Mouse (Mus musculus): ENCODE results near the gene Bbs5.
"Not testable (repeated sequence)": the region's sequence is repeated elsewhere in the genome, so short reads cannot be mapped to it uniquely, and the experiment has no call there.

The Bbs5 gene

GRCm38 (mm10) chr2:69646726-69647490 lies at the start of gene Bbs5:
TSS of gene Bbs5 (plus strand) at chr2:69647171.
- DNase-seq (ENCODE audit: low spot score in 2 of 2) = peak; percentile 95

- no peak for DNase-seq (ENCODE audit: low spot score in 2 of 2)
Observed at GRCm38 (mm10) chr2:69603726-69604393, 43.1 kb upstream of the Bbs5 start.

GRCm38 (mm10) chr2:69606621-69607020 lies 40.4 kb upstream of the Bbs5 start:
- DNase-seq (ENCODE audit: low spot score in 2 of 2) = no peak

DNA sequence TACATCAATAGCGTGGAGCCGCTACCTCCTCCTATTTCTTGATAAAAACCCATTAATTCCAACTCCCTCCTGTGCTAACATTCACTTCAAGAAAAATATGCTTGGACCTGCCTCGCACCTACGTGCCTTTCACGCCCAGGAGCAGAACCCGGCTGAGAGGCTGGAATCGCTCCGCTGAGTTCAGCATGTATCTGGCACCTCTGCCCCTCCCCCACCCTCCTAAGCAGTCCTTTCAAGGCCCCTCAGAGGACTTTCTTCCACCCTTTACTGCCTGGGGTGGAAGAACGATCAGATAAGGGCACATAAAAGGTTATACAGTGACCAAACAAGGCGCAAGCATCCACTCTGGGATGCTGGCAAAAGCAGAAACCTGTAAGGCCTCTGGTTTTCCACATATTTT lies 34.7 kb upstream of the Bbs5 start:
- DNase-seq (ENCODE audit: low spot score in 2 of 2) = no peak

DNA sequence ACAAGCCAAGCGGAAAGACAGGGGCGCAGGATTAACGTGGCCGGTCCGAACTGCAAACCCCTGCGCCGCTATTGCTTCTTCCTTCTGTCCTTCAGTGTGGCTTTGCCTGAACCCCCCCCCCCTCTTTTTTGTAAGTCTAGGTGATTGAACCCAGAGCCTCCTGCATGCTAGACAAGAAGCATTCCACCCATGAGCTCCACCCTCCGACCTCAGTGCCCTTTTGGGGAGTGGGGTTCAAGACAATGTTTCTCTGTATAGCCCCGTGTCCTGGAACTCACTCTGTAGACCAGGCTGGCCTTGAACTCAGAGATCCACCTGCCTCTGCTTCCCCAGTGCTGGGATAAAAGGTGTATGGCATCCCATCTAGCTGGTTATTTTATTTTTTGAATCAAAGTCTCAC lies 34.3 kb upstream of the Bbs5 start:
- no peak for DNase-seq (ENCODE audit: low spot score in 2 of 2)

DNA sequence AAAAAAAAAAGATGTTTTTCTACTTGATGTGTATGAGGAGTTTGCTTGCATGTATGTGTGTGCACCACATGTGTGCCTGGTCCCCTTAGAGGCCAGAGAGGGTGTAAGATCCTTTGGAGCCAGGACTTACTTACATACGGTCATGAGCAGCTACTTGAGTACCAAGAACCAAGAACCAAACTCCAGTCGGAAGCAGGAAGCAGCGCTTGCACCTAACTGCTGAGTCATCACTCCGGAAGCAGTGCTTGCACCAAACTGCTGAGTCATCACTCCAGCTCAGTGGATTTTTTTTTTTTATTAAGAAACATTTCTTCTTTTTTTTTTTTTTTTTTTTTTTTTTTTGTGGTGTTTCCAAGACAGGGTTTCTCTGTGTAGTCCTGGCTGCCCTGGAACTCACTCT lies 33.7 kb upstream of the Bbs5 start:
- DNase-seq (ENCODE audit: low spot score in 2 of 2) = no peak

DNA sequence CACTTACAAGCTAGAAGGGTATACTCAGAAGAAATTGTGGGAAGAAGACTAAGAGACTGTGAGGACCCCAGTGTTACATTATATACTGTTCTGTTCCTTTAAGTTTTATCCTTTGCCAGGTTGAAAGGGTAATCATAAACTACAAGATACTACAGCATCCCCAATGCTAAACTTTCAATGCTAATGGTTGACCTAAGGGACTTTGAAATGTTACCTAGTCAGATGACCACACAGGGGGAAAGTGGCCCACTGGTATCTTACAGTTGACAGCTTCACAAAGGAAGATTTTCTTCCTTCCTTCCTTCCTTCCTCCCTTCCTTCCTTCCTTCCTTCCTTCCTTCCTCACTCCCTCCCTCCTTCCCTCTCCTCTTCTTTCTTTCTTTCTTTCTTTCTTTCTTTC lies 28.6 kb upstream of the Bbs5 start:
- DNase-seq (ENCODE audit: low spot score in 2 of 2) = no peak

DNA sequence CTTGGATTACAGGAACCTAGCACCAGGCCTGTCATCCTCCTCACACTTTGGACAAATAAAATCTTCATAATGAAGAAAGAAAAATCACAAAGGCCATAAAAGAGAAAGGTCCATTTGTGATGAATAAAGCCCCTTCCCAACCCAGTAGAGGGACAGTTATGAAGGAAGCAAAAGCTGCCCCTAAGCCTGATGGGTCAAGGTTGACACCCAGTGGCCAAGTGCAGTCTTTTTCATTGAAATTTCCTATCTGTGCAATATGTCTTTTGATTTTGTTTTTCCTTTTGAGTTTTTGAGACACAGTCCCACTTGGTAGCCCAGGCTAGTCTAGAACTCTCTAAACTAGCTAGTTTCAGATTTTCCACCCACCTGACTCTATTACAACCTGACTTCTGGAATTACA lies 27.7 kb upstream of the Bbs5 start:
- no peak for DNase-seq (ENCODE audit: low spot score in 2 of 2)

- DNase-seq (ENCODE audit: low spot score in 2 of 2) = no peak
Observed at GRCm38 (mm10) chr2:69629215-69629614, 17.8 kb upstream of the Bbs5 start.

- DNase-seq (ENCODE audit: low spot score in 2 of 2) = no peak
Observed at GRCm38 (mm10) chr2:69629914-69630313, 17.1 kb upstream of the Bbs5 start.

DNA sequence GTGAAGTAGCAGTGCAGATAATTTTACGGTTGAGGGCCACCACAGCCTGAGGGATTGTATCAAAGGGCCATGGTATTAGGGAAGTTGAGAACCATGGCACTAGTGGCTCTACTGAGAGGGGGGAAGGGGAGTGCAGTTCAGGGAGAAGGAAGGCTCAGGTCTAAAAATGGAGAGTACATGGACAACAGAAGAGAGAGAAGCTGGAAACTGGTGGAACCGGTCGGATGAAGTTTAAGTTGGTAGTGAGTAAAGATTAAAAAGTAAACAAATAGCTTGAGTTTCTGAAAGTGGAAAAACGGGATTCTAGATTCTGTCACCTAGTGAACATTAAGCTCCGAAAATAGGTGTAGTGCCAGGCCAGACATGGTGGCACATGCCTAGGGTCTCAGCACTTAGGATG lies 16.2 kb upstream of the Bbs5 start:
- no peak for DNase-seq (ENCODE audit: low spot score in 2 of 2)

DNA sequence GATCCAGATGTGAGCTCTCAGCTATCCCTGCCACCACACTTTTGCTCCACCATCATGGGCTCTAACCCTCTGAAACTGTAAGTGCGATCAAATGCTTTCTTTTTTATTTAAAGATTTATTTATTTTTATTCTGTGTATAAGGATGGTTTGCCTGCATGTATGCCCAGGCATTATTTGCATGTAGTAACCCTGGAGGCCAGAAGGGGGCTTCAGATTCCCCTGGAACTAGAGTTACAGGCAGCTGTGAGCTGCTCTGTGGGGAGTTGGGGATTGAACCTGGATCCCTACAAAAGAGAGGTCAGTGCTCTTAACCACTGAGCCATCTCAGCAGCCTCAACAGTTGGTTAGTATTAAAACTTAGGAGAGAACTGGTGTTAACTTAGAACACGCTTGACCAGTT lies 15.5 kb upstream of the Bbs5 start:
- DNase-seq (ENCODE audit: low spot score in 2 of 2) = no peak

DNA sequence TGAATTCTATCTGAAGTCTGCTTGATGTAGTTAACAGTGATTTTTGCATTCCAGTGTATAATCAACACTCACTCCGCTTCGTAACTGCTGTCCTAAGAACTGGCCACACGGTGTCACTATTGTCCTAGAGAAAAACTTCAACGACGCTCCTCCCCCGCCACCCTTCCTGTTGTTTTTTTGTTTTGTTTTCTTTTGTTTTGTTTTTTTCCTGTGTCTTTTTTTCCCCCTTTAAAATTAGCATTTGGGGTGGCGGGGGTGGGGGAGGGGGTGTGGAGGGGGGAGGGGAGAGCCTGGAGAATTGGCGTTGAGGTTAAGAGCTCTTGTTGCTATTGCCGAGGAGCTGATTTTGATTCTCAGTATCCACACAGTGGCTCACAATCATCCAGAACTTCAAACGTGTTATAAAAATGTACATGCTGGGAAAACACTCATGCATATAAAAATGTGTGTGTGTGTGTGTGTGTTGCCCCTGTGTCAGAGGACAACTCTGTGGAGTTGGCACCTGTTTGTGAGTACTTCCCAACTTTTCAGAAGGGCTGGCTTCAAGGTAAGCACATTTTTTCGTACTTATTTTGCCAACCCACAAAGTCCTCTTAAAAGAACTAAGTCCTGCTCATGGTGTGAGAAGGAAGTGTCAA lies 11.8 kb upstream of the Bbs5 start:
- DNase-seq (ENCODE audit: low spot score in 2 of 2) = no peak

DNA sequence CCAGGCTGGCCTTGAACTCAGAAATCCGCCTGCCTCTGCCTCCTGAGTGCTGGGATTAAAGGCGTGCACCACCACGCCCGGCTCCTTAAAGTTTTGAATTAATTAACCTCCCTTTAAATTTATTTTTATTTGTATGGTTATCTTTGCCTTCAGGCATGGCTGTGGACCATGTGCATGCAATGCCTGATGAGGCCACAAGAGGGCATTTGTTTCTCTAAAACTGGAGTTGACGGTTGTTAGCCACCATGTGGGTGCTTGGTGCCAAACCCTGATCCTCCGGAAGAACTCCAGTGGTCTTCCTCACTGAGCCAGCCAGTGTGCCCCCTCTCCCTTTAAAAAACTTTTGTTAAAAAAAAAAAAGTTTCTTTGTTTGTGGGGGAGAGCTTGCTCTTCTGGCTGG lies 11.2 kb upstream of the Bbs5 start:
- DNase-seq (ENCODE audit: low spot score in 2 of 2) = no peak

DNA sequence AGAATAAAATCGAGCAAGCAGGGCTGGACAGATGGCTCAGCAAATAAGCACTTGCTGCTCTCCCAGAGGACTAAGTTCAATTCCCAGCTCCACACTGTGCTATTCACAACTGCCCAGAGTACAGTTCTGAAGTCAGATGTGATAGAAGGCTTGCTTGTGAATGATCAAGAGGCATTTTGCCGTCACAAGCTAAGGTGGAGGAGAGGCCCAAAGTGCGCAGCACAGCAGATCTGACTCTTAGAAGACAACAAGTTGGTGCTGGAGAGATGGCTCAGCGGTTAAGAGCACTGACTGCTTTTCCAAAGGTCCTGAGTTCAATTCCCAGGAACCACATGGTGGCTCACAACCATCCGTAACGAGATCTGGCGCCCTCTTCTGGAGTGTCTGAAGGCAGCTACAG lies 9.0 kb upstream of the Bbs5 start:
- not testable (repeated sequence) for DNase-seq (ENCODE audit: low spot score in 2 of 2)

- no peak for DNase-seq (ENCODE audit: low spot score in 2 of 2)
Observed at GRCm38 (mm10) chr2:69640100-69640499, 6.9 kb upstream of the Bbs5 start.

DNA sequence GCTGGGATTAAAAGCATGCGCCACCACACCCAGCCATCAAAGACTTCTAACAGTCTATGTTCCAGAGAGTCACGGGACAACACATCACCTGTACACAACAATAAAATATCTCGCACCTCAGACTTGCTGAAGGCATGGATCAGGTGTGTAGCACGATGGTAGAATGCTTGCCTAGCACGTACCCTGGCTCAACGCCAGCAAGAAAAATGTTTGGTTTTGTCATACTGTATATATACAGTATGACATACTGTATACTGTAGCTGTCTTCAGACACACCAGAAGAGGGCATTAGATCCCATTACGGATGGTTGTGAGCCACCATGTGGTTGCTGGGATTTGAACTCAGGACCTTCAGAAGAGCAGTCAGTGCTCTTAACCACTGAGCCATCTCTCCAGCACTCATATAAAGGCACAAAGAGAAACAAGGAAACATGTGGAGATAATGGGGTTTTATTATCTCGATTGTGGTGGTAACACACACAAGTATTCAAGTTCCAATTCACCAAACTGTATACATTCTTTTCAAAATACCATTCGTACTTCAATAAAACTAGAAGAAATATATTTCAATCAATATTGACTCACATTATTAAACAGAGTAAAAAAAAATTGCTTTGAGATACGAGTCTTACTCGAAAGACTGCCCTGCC lies 1.9 kb upstream of the Bbs5 start:
- DNase-seq (ENCODE audit: low spot score in 2 of 2) = no peak

DNA sequence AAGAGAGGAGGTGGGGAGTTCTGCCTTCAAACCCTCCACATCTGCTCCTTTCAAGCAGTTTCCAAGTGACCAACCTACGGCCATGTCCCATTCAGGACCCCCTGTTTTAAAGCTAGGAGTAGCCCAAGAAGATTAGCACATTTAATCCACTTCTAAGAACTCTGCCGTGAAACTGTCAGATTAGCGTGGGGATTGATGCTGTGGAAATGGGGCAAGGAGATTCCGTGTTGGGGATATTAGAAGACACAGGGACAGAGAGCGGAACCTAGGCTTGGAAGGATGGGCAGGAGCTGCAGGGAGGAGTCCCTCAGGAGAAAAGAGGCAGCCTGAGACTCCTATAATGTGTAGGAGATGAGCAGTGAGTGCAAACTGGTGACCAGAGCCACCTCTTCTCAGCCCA lies 2.7 kb downstream of the Bbs5 start:
- DNase-seq (ENCODE audit: low spot score in 2 of 2) = no peak

- DNase-seq (ENCODE audit: low spot score in 2 of 2) = no peak
Observed at GRCm38 (mm10) chr2:69659326-69659725, 12.4 kb downstream of the Bbs5 start.

DNA sequence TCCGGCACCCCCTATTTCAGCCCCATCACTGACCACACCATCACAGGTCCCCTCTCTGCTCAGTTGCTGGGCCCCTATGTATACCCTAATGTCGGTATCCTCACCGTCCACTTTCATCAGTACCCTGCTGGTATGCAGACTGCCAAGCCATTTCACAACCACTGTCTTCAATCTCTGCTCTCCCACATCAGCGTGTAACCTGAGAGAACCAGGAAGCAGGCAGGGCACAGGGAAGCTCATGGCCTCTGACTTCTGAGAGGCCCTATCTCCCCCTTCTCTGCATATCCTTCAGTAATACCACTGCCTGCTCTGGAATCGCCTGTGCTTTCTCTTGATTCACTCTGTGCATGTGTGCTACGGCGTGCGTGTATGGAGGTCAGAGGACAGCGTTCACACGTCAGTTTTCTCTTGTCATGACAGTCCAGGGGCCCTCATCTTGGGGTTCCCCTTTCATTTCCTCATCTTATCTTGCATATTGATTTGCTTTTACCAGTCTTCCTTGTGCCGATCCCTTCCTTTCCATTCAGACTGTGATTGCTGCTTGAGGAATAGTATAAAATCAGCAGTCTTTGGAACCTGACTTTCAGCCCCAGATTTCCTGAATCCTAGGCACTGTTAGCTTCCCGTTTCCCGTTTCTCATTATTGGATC lies 17.0 kb downstream of the Bbs5 start:
- no peak for DNase-seq (ENCODE audit: low spot score in 2 of 2)

DNA sequence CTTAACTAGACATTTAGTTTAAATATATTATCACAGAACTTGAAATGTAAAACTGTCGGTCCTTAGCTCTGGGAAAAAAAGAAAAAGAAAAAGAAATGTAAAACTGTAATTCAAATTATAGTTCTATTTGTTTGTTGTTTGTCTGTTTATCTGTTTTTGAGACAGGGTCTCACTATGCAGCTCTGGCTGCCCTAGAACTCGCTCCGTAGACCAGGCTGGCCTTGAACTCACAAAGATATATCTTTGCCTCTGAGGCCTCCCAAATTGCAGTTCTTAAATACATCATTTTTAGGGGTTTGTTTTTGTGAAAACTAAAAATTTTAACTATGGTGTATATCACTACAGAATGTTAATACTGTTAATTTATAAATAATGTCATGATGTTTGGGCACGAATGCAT lies 20.7 kb downstream of the Bbs5 start:
- DNase-seq (ENCODE audit: low spot score in 2 of 2) = no peak

DNA sequence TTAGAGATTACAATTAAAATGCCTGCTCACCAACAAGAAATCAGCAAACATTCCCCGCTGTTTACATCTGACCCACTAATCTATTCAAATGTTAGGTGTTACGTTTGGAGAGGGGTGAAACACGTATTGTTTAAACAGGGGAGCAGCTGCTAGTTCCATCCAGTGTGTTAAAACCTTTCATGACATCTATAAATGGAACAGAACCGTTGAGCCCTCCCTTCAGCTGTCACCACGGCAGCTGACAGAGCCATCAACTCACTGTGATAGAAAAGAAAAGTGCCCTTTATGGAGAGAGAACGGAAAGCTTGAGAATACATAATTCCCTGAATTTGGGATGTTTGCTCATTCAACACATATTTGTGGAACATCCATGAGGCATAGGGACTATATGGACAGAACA lies 21.4 kb downstream of the Bbs5 start:
- DNase-seq (ENCODE audit: low spot score in 2 of 2) = no peak

All from right cerebral cortex, postnatal 36 days (tissue).